Mouse (Mus musculus): Measurements from ENCODE around the gene Nos3. TPM values are rescaled to one million over a fixed set of nuclear protein-coding genes. Genes with fewer than 3 reads are reported as not detected.

The Nos3 gene
- total RNA-seq, 2 experiments from 2014 or later: 39.5 to 40.6 TPM

- DNase-seq: no peak
Observed at GRCm38 (mm10) chr5:24427285-24427633, 62.6 kb downstream of the Nos3 start.

- DNase-seq: no peak
Observed at GRCm38 (mm10) chr5:24427981-24428402, 63.4 kb downstream of the Nos3 start.

- DNase-seq: no peak
Observed at GRCm38 (mm10) chr5:24428596-24428995, 64.0 kb downstream of the Nos3 start.

- no peak for DNase-seq
Observed at GRCm38 (mm10) chr5:24433993-24434392, 69.4 kb downstream of the Nos3 start.

Other genes starting within 250 kb of the Nos3 start
- 10 to 100 TPM; 10.6 to 11.2 TPM for gene Nupl2, start 199.8 kb upstream of the Nos3 start, total RNA-seq (2021)
- 100 to 1,000 TPM; 108 to 118 TPM for gene Kcnh2, start 13.2 kb upstream of the Nos3 start, total RNA-seq (2021)
- under 1 TPM; 0.45 to 0.83 TPM for gene Atg9b, start 27.3 kb downstream of the Nos3 start, total RNA-seq (2021)
- gene Abcb8, start 28.9 kb downstream of the Nos3 start, total RNA-seq (2021): 10 to 100 TPM; 86.3 to 87.0 TPM
- gene Asic3, start 48.6 kb downstream of the Nos3 start, total RNA-seq (2021): under 1 TPM in 1 of 2 experiments, not detected in 1; 0.19 TPM
- 10 to 100 TPM; 22.4 to 26.1 TPM for gene Cdk5, start 58.7 kb downstream of the Nos3 start, total RNA-seq (2021)
- gene Slc4a2, start 59.0 kb downstream of the Nos3 start, total RNA-seq (2021): 10 to 100 TPM; 63.2 to 65.7 TPM
- gene Fastk, start 80.5 kb downstream of the Nos3 start, total RNA-seq (2021): 100 to 1,000 TPM; 194 to 206 TPM
- gene Tmub1, start 83.0 kb downstream of the Nos3 start, total RNA-seq (2021): 1 to 10 TPM; 8.5 to 8.7 TPM
- gene Agap3, start 87.4 kb downstream of the Nos3 start, total RNA-seq (2021): 10 to 100 TPM; 83.4 to 97.4 TPM
- gene Gbx1, start 162.4 kb downstream of the Nos3 start, total RNA-seq (2021): not detected
- gene Asb10, start 176.2 kb downstream of the Nos3 start, total RNA-seq (2021): 10 to 100 TPM; 19.8 to 23.1 TPM
- not detected for gene 4931409K22Rik, start 192.0 kb downstream of the Nos3 start, total RNA-seq (2021)
- 10 to 100 TPM; 47.4 to 49.3 TPM for gene Abcf2, start 212.7 kb downstream of the Nos3 start, total RNA-seq (2021)
- 10 to 100 TPM; 19.9 to 21.6 TPM for gene Chpf2, start 221.9 kb downstream of the Nos3 start, total RNA-seq (2021)

All from heart, postnatal 4 days (tissue).